Mouse (Mus musculus): ENCODE results near the gene Plcd3. TPM values are rescaled to one million over a fixed set of nuclear protein-coding genes. Genes with fewer than 3 reads are reported as not detected.

Plcd3 gene
- polyA plus RNA-seq, 1 experiment, result 2.6 TPM

DNA sequence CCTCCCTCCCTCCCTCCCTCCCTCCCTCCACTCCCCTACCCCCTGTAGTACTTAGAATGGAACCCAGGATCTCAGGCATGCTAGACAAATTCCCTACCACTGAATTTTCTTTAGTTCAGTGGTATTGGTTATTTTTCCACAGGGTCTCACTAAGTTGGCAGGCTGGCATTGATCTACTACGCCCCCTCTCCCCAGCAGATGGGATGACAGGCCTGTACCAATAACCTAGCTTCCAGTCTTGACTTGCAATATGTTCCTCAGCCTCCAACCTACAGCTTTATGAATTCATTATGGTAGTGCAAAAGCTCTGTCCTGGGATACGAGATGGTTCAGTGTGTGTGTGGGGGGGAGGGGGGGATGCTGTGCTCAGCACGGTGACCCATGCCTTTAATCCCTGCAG is 77.5 kb downstream of the Plcd3 start:
- peaks cover 2% of the 10 kb centered on the region; the same call in 1 of the 2 replicates for H3K4me1 ChIP-seq (ENCODE audit: control insufficient read depth, insufficient read depth, low read length)
- no peak overlapping the region for H3K27ac ChIP-seq (ENCODE audit: control insufficient read depth, insufficient read depth, low read depth, low read length, poor library complexity)
- 85% methylated on average over 3 of the region's 3 CpGs for WGBS
- H3K4me3 ChIP-seq (replicated peaks; ENCODE audit: control insufficient read depth, low read depth, low read length), result no peak overlapping the region
- TF ChIP-seq CTCF (IDR thresholded peaks at IDR 0.05; ENCODE audit: control insufficient read depth, insufficient read depth, low read length), result no peak
- no peak for TF ChIP-seq POLR2A (IDR thresholded peaks at IDR 0.05; ENCODE audit: borderline replicate concordance, control insufficient read depth, low read depth, low read length)

GRCm38 (mm10) chr11:103020713-103021335 is 80.6 kb downstream of the Plcd3 start:
- TF ChIP-seq CTCF (IDR thresholded peaks at IDR 0.05; ENCODE audit: control insufficient read depth, insufficient read depth, low read length), result no peak
- TF ChIP-seq POLR2A (IDR thresholded peaks at IDR 0.05; ENCODE audit: borderline replicate concordance, control insufficient read depth, low read depth, low read length), result no peak
- Histone ChIP-seq H3K27ac (ENCODE audit: control insufficient read depth, insufficient read depth, low read depth, low read length, poor library complexity) (no peak overlapping the region), H3K4me3 (replicated peaks; ENCODE audit: control insufficient read depth, low read depth, low read length) (no peak overlapping the region), H3K4me1 (ENCODE audit: control insufficient read depth, insufficient read depth, low read length) (no peaks in the 10 kb centered on the region; the same call in 1 of the 2 replicates)
- WGBS, result 91% methylated on average over 3 of the region's 3 CpGs

Other genes with a start within 250 kb of the Plcd3 start
- gene Eftud2, start 220.7 kb downstream of the Plcd3 start, polyA plus RNA-seq (2011; ENCODE audit: insufficient read depth, insufficient read length, low replicate concordance, missing spikeins), result 77.3 and 159 TPM in 2 replicates
- gene Ccdc103, start 220.5 kb downstream of the Plcd3 start, polyA plus RNA-seq (2011; ENCODE audit: insufficient read depth, insufficient read length, low replicate concordance, missing spikeins), result 0.70 TPM in 1 of 2 replicates, not detected in the other
- gene Fam187a, start 216.5 kb downstream of the Plcd3 start, polyA plus RNA-seq (2011; ENCODE audit: insufficient read depth, insufficient read length, low replicate concordance, missing spikeins), result not detected in 2 replicates
- 8.1 and 11.4 TPM in 2 replicates for gene Gfap, start 200.7 kb downstream of the Plcd3 start, polyA plus RNA-seq (2011; ENCODE audit: insufficient read depth, insufficient read length, low replicate concordance, missing spikeins)
- 32.8 and 37.0 TPM in 2 replicates for gene Kif18b, start 176.5 kb downstream of the Plcd3 start, polyA plus RNA-seq (2011; ENCODE audit: insufficient read depth, insufficient read length, low replicate concordance, missing spikeins)
- not detected in 2 replicates for gene C1ql1, start 155.0 kb downstream of the Plcd3 start, polyA plus RNA-seq (2011; ENCODE audit: insufficient read depth, insufficient read length, low replicate concordance, missing spikeins)
- 28.0 and 38.2 TPM in 2 replicates for gene Nmt1, start 73.5 kb downstream of the Plcd3 start, polyA plus RNA-seq (2011; ENCODE audit: insufficient read depth, insufficient read length, low replicate concordance, missing spikeins)
- gene Dcakd, start 73.3 kb downstream of the Plcd3 start, polyA plus RNA-seq (2011; ENCODE audit: insufficient read depth, insufficient read length, low replicate concordance, missing spikeins), result 10.0 and 13.9 TPM in 2 replicates
- 25.5 and 34.1 TPM in 2 replicates for gene Acbd4, start within 50 bp of the Plcd3 start, polyA plus RNA-seq (2011; ENCODE audit: insufficient read depth, insufficient read length, low replicate concordance, missing spikeins)
- gene Hexim1, start 14.6 kb upstream of the Plcd3 start, polyA plus RNA-seq (2011; ENCODE audit: insufficient read depth, insufficient read length, low replicate concordance, missing spikeins), result 14.0 and 21.8 TPM in 2 replicates
- 2.8 and 5.7 TPM in 2 replicates for gene Hexim2, start 30.8 kb upstream of the Plcd3 start, polyA plus RNA-seq (2011; ENCODE audit: insufficient read depth, insufficient read length, low replicate concordance, missing spikeins)
- 42.0 and 121 TPM in 2 replicates for gene Fmnl1, start 69.4 kb upstream of the Plcd3 start, polyA plus RNA-seq (2011; ENCODE audit: insufficient read depth, insufficient read length, low replicate concordance, missing spikeins)
- not detected in 2 replicates for gene 1700023F06Rik, start 106.9 kb upstream of the Plcd3 start, polyA plus RNA-seq (2011; ENCODE audit: insufficient read depth, insufficient read length, low replicate concordance, missing spikeins)
- not detected in 2 replicates for gene Spata32, start 116.8 kb upstream of the Plcd3 start, polyA plus RNA-seq (2011; ENCODE audit: insufficient read depth, insufficient read length, low replicate concordance, missing spikeins)
- 3.4 and 12.1 TPM in 2 replicates for gene Map3k14, start 165.8 kb upstream of the Plcd3 start, polyA plus RNA-seq (2011; ENCODE audit: insufficient read depth, insufficient read length, low replicate concordance, missing spikeins)

All from bone marrow, adult 2 months (tissue).